Mouse (Mus musculus) kidney, adult 9 months (tissue): ENCODE data around the gene Nbas.
A peak's percentile ranks its signal among the peaks of the same experiment; 100 is the strongest.

ENCODE experiments used
- DNase-seq: peaks from one replicate; pipeline ENCODE4 v3.0.0; 2022

Gene Nbas

DNA sequence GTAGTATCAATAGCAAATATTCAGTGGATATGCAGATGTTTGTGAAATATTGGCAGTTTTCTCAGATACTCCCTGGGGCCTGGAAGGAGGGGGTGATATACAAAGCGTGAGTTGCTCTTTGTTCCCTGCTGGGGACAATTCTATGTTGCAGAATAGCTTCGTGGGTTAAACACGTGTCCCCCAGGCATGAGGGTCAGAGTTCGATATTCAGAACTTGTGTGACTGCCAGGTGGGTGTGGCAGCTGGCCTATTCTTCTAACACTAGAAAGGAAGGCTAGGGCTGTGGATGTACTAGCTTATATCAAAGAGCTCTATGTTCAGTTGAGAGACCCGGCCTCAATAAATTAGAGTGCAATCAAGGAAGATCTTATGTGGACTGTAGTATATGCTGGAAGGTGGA, 274.9 kb downstream of the Nbas start:
- peak; percentile 45 for DNase-seq

DNA sequence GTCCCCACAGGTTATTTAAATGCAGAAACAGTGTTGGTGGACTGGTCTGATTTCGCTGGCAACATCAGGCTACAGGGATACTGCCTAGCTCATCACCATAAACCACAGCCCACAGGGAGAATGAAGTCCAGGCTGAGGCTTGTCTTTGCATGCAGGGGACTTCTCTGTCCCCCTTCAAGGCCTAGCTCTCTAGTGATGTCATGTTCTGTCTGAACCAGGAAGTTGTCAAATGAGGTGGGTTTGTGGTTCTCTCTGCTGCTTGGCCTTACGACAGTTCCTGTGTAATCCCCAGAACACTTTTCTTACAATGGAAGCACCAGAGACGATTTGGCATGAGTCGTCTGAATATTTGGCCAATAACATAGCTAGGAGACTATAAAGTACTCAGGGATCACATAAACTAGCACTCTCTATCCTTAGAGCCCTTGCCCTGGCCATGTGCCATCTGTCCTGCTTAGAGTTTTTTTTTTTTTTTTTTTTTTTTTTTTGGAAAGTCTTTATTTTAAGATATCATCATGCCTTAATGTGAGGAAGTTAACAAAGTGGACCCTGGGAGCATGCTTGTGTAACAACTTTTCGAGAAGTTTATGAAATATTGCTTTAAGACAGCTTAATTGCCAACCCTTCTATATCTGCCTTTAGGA, 294.8 kb downstream of the Nbas start:
- DNase-seq, result no peak

DNA sequence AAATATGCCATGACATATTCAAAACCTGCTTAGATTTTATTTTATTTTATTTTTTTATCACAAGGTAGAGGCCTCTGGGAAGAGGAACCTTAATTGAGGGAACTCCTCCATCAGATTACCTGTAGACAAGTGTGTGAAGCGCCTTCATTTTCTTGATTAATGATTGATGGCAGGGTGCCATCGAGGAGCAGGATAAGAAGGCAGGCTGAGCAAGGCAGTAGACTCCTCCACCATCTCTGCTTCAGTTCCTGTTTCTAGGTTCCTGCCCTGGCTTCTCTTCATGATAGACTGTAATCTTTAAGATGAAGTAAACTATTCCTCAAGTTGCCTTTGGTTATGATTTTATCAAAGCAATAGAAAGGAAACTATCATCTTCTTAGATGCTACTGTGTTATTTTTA, 295.4 kb downstream of the Nbas start:
- no peak for DNase-seq

DNA sequence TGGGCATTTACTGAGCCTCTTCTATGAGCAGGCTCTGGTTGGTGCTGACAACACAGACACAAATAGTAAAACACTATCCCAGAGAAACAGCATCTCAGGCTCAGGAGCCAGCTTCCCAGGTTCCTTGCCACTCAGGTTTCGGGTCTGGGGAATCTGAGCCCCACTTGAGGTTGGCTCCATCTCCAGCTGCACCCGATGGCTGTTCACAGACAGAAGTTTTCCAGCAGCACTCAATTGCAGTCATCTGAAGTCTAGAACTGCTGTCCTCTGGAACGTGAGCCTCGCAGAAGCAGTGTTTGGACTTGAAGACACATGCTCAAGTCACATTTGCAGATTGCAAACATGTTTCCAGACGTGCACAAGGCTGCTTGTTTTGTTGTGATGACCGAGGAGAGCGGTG, 297.5 kb downstream of the Nbas start:
- no peak for DNase-seq

DNA sequence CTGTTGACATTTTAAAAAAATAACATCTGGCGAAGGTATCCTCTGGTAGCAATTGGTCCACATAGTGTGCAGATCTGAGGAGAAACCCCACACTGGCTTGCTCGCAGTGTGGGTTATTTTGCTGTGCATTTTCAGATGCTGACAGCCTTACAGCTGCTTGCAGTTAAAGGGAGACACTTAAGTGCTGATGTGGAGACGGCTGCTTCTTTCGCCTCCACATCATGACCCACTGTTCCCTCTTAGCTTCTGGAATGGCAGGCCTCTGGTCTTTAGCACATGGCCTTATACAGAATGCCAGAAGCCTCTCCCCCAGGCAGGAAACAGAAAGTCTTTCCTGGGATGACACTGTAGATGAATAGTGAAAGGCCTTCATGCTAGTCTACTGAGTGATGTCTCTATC, 306.2 kb downstream of the Nbas start:
- DNase-seq, result no peak

DNA sequence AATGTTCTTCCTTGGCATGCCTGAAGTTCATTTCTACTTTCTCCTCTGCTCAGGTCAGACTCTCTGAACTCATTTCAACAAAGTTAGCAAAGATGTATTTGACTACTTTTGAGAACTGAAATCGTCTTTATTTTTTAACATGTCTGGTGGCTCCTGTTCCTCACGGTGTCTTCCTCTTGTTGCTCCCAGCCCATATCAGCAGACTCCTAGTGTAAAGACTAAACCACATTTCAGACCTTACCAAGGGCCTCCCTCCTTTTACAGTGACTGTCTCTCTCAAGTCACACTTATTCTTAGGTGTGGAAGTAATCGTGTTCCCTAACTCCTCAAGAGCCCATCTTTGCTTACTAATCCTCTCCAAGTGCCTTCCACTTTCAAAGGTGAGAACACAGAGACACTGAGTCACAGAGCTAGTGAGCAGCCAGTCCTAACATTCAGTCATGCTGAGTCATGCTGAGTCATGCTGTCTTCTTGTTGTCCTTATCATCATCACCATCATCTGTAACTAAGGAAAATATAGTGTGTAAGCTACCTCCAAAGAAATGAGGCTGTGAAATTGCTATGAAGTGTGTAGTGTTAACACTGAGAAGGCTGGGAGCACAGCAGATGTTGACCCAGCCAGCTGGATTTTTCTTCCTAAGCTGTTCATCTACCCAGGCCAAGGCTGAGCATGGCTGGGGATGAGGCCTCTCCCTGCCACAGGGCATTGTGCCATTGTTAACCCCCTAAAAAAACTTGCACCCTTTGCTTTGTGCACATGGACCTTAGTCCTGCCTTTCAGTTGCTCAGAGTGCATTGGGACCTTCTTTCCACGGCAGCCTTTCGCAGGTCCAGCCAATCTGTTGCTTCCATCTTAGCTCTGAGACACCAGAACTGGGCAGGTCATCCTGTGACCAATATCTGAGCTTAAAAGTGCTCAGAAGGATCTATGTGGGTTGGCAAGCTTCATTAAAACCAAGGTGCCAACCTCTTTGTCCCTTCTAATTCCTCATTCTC, 307.0 kb downstream of the Nbas start:
- no peak for DNase-seq

DNA sequence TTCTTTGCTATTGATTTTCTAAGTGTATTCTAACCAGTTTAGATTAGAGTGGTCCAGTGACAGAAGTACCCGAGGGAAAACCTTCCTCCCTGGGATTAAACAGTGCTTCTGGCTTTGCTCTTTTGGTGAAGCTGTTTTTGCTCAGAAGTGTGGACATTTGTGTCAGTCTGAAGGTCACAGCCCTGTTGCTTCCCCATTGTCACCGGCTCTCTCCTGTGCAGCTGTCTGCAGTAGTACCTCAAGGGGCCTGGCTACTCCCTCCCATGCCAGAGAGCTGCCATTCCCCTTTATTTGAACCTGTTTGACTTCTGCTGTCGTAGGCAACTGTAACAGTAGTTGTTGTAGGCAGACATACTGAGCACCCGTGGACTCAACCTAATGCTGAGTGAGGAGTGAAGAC, 307.8 kb downstream of the Nbas start:
- DNase-seq, result no peak

DNA sequence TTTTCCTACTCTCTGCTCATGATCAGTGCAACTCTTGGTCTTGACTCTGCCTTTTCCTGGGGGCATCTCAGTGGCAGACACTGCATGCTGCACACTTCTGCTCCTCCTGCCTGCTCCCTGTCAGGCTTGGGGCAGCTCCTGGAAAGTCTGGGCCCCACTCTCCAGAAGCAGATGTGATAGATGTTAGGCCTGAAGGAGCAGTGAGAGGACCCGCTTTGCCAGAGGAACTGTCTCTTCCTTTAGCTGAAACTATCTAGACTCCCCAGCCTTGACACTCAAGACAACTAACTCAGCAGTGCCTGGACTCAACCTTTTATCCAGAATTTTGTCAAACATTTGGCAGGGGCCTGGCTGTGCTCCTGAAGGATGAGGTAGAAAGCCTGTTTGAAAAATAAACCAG, 311.9 kb downstream of the Nbas start:
- DNase-seq, result no peak

DNA sequence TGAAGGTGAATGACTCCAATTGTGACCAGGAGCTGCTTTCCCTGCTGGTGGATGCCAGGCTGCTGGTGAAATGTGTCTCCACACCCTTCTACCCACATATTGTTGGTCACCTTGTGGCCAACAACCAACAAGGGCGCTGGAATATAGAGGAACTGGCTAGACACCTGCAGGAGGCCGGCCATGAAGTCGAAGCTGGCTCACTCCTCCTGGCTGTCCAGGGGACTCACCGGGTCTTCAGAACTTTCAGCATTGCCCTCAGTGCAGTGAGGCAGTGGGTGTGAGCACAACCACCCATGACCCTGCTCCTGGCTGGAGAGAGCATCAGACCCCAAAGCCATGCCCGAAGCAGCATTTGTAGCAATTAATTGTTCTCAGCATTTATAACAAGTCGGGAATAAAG, 314.5 kb downstream of the Nbas start:
- DNase-seq, result no peak

DNA sequence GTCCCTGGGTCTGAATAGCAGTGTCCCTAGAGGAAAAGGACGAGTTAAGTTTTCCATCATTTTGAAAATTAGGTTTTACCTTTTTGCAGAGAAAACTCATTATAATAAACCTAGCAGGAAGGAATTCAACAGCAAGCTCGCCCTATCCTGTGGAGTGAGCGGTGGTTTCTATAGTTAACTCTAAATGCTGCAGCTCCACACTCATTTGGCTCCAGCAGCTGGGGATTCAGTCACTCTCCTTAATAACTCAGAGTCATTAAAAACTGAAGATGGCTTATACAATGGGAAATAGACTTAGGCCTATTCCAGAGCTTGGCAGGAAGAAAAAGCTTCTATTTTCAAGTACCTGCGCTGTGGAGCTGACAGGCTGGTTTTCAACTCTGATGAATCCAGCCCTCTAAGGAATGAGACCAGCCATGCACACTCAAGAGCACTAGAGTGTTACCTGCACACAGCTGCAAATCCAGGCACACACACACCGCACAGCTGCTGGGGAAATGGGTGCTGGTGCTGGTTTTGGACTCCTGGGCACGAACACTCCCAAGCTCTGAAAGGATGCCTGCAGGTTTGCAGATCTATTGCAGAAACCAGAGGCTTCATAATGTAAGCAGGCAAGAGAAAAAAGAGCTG, 316.7 kb downstream of the Nbas start:
- no peak for DNase-seq

DNA sequence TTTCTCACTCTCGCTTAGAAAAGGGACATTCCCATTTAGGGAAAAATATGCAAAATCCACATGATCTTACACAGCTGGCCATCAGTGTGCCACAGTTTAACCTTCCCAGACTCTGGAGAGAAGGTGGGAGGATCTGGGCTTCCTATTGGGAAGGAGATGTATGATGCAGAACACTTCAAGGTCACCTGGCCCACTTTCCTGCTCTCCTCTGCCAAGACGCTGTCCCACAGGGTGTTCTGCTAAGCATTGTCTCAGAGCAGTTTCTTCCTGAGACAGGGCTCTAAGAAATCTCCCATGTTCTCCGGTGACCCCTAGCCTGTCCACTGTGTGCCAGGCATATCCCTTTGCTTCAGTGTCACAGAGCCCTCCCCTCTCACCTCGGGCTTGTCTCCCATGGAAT, 318.7 kb downstream of the Nbas start:
- no peak for DNase-seq

DNA sequence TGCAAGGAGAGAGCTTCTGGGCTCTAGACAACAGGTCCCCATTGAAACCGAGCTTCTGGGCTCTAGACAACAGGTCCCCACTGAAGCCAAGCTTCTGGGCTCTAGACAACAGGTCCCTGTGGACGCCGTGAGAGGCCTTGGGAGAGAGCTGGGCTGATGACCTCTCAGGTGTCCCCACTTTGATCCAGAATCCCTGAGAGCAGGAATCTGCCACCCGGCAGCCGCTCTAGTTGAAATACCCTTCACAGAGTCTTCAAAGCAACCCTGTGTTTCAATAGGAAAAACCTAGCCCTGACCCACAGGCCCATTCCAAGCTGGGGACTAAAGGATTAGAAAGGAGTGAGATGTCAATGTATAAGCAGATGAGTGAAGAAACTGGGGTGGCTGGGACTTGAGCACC, 320.1 kb downstream of the Nbas start:
- no peak for DNase-seq

DNA sequence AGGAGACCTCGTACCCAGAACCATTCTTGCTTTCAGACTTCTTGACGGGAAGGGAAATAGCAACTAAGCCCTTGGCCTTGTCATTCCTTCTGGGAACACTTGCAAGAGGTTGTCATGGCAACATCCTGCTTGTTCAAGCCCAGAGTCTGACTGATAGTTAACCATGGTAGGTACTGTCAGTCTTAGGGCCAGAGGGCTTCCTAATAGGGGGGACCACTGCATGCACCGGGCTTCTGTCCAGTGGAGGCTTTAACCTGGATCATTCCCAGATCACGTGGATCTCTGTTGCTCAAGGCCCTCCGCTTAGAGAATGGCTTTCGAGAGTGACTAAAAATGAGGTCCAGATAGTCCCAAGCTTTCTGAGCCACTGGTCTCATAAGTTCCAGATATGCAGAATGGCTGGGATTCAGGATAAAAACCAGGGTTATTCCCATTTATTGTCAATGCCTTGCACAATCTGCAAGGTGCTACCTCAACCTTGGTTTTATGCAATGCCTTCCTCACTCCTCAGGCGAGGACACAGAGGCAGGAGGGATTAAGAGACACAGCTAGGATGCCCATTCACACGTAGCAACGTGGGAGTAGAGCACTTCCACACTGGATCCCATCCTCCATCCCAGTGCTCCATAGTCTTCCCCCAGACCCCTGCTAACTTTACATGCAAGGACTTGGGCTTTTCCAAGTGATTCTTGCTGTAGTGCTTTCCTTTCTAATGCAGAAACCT, 326.0 kb downstream of the Nbas start:
- peak; percentile 4 for DNase-seq

DNA sequence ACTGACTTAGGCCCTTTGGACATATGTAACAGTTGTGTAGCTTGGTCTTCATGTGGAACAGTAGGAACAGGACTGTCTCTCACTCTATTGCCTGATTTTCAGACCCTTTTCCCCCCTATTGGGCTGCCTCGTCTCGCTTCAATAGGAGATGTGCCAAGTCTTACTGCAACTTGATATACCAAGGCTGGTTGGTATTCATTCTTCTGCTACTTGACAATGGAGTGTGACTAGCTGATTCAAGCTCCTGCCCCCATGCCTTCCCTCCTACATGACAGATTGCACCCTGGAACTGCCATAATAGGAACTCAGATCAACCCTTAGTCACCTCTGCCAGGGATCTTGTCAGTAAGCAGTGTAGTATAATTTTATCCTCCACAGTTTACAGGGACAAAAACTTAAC, 328.1 kb downstream of the Nbas start:
- no peak for DNase-seq

DNA sequence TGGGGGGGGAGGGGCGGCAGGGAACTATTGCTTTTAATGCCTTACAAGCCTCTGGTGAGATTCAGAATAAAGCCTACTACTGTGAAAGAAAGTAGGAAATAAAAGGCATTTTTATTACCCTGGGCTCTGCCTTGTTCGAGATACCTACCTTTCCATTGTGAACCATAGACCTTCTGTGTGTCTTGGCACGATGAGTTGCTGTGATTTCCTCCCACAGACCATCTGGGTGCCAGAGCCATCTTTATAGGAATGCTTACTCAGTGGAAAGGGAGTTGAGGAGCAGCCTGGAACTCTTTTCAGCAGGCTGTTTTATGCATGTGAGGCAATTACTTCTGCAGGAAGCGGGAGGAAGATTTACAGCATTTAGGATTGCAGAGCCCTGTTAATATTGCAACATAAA, 329.6 kb downstream of the Nbas start:
- DNase-seq, result no peak

DNA sequence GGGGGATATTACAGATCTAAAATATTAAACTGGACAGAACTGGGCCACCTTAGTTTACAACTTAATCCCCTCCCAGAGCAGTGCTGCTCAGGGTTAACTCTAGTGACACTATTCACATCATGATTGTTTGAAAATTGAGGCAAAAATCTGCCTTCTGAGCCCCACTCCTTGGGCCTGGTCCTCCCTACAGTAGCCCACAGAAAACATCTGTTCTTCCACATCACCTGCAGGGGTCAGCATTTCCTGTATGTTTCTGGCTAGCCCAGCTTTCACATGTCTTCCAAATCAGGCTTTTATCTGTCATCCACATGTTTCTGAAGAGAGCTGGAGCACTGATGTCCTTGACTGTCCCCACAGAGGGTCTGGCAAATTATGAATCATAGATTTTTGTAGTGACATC, 333.5 kb downstream of the Nbas start:
- peak; percentile 9 for DNase-seq

DNA sequence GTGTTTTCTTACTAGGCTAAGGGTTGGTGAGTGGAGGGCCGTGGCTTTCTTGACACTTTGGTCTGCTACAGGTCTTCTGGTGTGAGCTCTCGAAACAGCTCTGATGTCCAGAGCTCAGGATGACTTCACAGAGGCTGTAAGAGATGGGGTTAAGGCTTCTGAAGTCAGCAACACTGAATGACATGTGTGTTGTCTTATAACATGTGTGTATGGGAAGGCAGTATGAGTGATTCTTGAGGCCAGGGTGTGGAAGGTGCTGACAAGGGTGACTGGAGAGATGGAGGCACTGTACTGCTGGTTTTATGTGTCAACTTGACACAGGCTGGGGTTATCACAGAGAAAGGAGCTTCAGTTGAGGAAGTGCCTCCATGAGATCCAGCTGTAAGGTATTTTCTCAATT, 338.1 kb downstream of the Nbas start:
- no peak for DNase-seq

DNA sequence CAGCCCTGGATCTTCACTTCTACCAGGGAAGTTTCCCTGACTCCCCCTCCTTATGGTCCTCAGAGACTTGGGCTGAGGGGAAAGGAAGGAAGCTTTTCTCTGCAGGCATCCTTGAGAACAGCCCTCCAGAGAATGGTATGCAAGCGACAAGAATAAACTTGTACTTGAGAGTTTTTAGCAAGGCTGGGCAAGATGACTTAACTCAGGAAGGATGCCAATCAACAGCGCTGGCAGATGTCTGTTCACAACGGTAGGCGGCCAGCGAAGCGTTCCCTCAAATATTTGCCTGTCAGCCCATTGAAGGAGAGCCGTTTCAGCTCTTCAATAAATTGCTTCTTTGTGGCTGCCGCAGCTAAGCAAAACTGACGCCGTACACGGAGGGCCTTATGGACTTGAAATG, 340.1 kb downstream of the Nbas start:
- DNase-seq, result no peak

DNA sequence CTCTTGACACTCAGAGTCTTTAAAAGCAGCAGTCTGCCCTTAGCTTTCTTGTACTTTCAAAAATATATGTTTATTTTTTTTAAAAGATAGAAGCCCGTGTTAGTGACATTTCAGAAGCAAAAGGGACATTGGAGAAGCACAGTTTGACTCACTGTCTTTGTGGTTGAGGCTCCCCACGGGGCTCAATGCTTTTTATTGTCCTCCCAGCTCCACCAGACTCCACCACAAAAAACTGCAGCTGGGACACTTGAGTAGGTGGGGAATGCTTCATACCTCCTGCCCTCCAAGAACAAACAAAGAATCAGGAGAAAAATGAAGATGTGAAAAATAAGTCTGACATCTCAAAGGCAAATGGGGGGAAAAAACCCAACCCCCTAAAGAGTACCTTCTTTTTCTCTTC, 344.1 kb downstream of the Nbas start:
- DNase-seq, result no peak

DNA sequence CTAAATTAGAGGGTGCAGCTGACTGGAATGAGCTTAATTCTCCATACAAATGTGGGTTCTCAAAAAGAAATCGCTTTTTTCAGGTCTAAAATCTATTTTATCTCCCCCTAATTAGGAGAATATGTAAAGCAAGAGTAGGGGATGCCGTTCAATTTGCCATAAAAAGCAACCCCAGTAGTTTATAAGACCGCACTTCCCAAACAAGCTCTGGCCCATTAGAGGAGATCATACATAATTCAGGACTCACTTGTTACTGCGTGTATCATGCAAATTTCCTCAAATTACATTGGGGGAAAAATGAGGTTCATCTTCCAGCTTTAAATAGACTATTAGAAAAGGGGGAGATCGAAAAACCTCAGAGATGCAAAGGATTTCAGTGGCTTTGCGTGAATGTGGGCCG, 346.7 kb downstream of the Nbas start:
- no peak for DNase-seq

DNA sequence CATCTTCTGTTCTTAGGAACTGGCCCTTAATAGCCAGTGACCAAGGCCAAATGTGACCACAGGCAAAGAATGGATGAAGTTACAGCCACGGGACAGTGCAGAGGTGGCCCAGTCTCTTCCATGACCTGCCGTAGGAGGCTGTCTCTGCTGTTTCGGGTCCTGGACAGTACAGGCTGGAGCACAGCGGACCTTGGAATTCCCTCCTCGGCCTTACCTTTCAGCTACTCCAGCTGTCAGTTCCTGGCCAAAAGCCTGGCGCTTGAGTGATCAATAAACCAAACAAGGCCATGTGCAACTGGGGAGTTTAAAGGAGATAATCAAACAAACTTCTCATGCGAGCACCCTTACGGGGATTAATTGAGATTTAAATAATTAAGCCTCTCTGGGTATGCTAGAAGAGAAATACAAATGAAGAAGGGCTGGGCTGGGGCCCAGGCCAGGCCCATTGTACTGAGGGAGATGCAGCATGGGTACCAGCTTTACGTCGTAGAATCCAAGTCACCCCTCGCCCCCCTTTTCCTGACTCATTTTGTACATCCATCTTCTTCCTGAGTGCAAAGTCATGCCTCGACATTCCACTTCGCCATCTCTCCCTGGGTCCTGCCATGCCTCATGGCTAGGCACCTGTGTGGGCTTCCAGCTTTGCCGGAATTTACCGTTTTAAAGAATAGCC, 353.4 kb downstream of the Nbas start:
- DNase-seq, result no peak

DNA sequence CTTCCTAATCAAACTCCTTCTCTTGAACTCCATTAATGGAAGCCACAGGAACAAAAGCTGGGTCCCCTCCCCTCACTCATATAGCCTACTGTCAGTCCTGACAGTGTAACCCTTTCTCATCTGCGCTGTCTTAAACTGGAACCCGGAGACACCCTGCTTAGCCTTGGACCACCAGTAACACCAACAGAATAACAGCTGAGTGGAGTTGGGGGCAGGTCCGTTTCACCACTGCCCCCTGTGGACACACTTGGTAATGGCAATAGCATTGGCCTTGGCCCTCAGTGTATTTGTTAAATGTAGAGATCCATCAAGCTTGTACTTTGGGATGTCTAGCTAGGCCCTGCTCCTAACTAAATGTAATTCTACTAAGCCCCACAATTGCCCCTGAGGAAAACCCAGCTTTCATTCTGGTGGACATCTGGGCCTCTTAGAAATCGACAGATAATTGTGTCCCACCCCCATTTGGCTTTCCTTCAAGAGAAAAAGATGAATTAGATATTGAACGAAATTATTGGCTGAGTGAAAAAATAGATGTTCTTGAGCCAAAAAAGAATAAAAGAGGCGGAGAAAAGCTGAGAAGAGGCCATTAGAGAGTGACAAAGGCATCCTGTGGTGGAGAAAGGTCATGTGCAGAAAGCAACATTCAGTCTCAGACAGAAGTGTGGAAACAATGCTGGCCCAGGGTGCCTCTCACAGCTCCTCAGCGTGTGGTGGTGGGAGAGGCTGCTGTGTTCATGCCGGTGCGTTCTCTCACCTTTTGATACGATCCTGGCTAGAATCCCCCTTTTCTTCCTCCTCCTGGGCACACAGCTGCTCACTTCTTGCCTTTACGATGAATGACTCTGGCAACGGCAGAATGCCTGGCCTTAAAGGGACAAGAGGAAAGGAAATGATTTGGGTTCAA, 358.1 kb downstream of the Nbas start:
- no peak for DNase-seq
